Mouse (Mus musculus) limb, embryonic 11.5 days (tissue): ENCODE results near the gene Commd1. TPM values are rescaled to one million over a fixed set of nuclear protein-coding genes. Genes with fewer than 3 reads are reported as not detected.

Source experiments
- ATAC-seq: fragments of 200-750 bp; cut with Nextera tagmentation; 2 replicates; pipeline ENCODE4 v1.8.0; 2017; ENCODE audit warnings: low read depth; ENCODE audit not compliant: insufficient number of reproducible peaks, low FRiP score, low TSS enrichment
- DNase-seq: peaks from one replicate; pipeline ENCODE4 v3.0.0-alpha.2; 2015; ENCODE audit warnings: low spot score
- H3K27ac ChIP-seq: fragments of 300-500 bp; sonication (generic); replicated peaks from 2 replicates; pipeline ENCODE4 v1.5.1; 2014; ENCODE audit warnings: low read depth, mild to moderate bottlenecking, low read length
- H3K27me3 ChIP-seq: fragments of 300-500 bp; sonication (generic); 2 replicates; pipeline ENCODE4 v1.6.1; 2014; ENCODE audit warnings: mild to moderate bottlenecking, low read length, mixed read lengths; ENCODE audit not compliant: control insufficient read depth, insufficient read depth
- H3K36me3 ChIP-seq: fragments of 300-500 bp; sonication (generic); 2 replicates; pipeline ENCODE4 v1.6.1; 2014; ENCODE audit warnings: mild to moderate bottlenecking, low read length, moderate library complexity, mixed read lengths; ENCODE audit not compliant: control insufficient read depth, insufficient read depth
- H3K4me1 ChIP-seq: fragments of 300-500 bp; sonication (generic); 2 replicates; pipeline ENCODE4 v1.6.1; 2014; ENCODE audit warnings: low read length, mixed read lengths; ENCODE audit not compliant: control insufficient read depth, insufficient read depth
- H3K4me2 ChIP-seq: fragments of 300-500 bp; sonication (generic); 2 replicates; pipeline ENCODE4 v1.6.1; 2014; ENCODE audit warnings: low read depth, mild to moderate bottlenecking, moderate library complexity; ENCODE audit not compliant: severe bottlenecking
- H3K4me3 ChIP-seq: fragments of 300-500 bp; sonication (generic); 2 replicates; pipeline ENCODE4 v1.5.1; 2014; ENCODE audit warnings: low read depth, low read length
- H3K9ac ChIP-seq: fragments of 300-500 bp; sonication (generic); 2 replicates; pipeline ENCODE4 v1.6.1; 2014; ENCODE audit warnings: mild to moderate bottlenecking, low read length
- H3K9me3 ChIP-seq: fragments of 300-500 bp; sonication (generic); 2 replicates; pipeline ENCODE4 v1.6.1; 2016; ENCODE audit warnings: low read length; ENCODE audit not compliant: control insufficient read depth
- WGBS: fragments of 180-500 bp; shearing (Covaris S2); extraction: QIAGEN DNeasy Blood & Tissue Kit; methylation state at CpG from one replicate; pipeline ENCODE4 v1.1.7; 2014; 5-methylcytosine and 5-hydroxymethylcytosine counted together
- polyA plus RNA-seq: library from polyadenylated mRNA; unstranded; fragments of >200 nt; fragmentation: Nextera tagmentation; extraction: Ambion mirVana; gene quantifications from 2 replicates; pipeline ENCODE4 v1.2.1, GENCODE M21; 2014

The Commd1 gene
- polyA plus RNA-seq, 1 experiment from 2014 or later = 417 TPM

DNA sequence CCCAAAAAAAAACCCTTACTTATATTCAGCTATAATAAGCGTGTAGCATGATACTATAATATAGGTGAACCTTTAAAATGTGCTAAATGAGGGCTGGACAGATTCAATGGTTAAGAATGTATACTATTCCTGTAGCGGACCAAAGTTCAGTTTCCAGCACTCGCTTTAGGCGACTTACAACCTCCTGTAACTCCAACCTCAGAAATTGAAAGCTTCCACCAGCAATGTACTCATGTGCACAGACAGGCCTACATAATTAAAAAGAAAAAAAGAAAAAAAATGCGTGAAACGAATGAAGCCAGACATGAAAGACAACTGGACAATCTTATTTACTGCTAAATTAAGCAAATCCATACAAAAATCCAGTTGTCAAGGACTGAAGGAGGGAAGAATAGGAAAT lies 664 bp upstream of the Commd1 start:
- no peaks in the 10 kb centered on the region for H3K9me3 ChIP-seq
- H3K27me3 ChIP-seq = no peaks in the 10 kb centered on the region
- H3K9ac ChIP-seq = no peak overlapping the region
- no peaks in the 10 kb centered on the region for H3K36me3 ChIP-seq
- H3K4me1 ChIP-seq = peaks cover 6% of the 10 kb centered on the region
- H3K4me2 ChIP-seq = no peak overlapping the region
- WGBS = 77% methylated on average over 6 of the region's 6 CpGs
- no peak overlapping the region for H3K27ac ChIP-seq
- DNase-seq (no peak), ATAC-seq (no peak)
- H3K4me3 ChIP-seq = no peak overlapping the region

DNA sequence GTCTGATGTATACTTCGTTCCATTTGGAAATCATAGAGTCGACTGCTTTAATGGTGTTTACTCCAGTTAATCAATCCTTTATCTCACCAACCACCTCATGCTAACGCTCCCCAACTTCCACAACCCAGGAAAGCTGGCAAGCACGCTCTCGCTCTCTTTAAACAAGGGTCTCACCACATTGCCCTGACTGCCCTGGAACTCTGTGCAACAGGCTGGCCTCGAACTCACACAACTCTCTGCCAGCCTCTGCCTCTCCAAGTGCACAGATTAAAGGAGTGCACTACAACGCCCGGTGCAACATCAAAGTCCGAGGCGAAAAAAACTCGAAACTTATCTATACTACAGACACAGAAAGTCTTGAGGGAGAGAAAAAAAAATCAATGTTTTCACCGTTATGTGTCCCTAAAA lies 635 bp downstream of the Commd1 start:
- H3K4me1 ChIP-seq = peaks cover 6% of the 10 kb centered on the region
- ATAC-seq = peak; percentile 40; the same call in 1 of the 2 replicates

DNA sequence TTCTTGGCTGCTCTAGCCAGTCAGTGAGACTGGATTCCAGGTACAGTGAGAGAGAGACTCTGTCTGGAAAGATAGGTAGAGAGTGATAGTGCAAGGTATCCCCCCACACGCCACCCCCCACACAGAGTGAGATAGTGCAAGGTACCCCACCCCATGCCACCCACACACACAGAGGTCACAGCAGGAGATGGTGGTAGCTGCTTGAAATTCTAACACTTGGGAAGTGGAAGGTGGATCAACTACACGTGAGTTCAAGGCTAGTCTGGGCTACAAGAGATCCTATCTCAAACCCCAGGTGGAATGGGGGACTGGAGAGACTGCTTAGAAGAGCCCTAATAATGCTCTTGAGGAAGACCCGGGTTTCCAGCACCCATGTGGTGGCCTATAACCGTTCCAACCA lies 1.1 kb downstream of the Commd1 start:
- peak overlapping the region; percentile 61 for H3K4me2 ChIP-seq
- no peaks in the 10 kb centered on the region for H3K9me3 ChIP-seq
- no peak for ATAC-seq
- H3K4me3 ChIP-seq = peak overlapping the region; percentile 66
- 38% methylated on average over 4 of the region's 4 CpGs for WGBS
- 0 out of 2 replicates have a peak overlapping the region, but pooled peaks have one; percentile 22 for H3K9ac ChIP-seq
- no peaks in the 10 kb centered on the region for H3K27me3 ChIP-seq
- H3K27ac ChIP-seq = no peak overlapping the region
- DNase-seq = no peak
- H3K36me3 ChIP-seq = no peaks in the 10 kb centered on the region
- H3K4me1 ChIP-seq = peaks cover 6% of the 10 kb centered on the region

More for the DNA sequence above, 635 bp downstream of the Commd1 start:
- peak overlapping the region; percentile 66 for H3K4me3 ChIP-seq
- peak overlapping the region; percentile 92; the same call in 1 of the 2 replicates for H3K27ac ChIP-seq
- no peaks in the 10 kb centered on the region for H3K36me3 ChIP-seq
- H3K27me3 ChIP-seq = no peaks in the 10 kb centered on the region
- no peaks in the 10 kb centered on the region for H3K9me3 ChIP-seq
- peak overlapping the region; percentile 75 for H3K9ac ChIP-seq
- H3K4me2 ChIP-seq = peak overlapping the region; percentile 61
- WGBS = 4% methylated on average over 12 of the region's 12 CpGs
- DNase-seq = no peak

DNA sequence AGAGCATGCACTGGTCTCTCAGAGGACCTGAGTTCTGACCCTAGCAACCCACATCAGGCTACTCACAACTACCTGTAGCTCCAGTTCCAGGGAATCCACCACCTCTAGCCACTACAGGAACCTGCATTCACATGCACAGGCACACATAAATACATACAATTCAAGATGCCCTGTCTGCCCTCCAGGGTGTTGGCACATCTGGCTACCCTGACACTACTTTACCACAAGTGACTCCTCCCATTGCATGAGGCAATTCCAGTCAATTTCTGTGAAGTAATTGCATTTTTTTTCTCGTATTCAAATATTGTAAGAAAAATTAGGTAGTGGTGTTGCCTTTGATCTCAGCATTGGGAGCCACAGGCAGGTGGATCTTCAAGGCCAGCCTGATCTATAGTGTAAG lies 3.0 kb downstream of the Commd1 start:
- Histone ChIP-seq H3K9ac (no peak overlapping the region), H3K4me1 (peaks cover 6% of the 10 kb centered on the region), H3K36me3 (no peaks in the 10 kb centered on the region), H3K27me3 (no peaks in the 10 kb centered on the region), H3K4me2 (no peak overlapping the region), H3K27ac (no peak overlapping the region), H3K9me3 (no peaks in the 10 kb centered on the region), H3K4me3 (no peak overlapping the region)
- DNase-seq (no peak), ATAC-seq (no peak)
- WGBS = 93% methylated on average over 1 of the region's 1 CpGs

DNA sequence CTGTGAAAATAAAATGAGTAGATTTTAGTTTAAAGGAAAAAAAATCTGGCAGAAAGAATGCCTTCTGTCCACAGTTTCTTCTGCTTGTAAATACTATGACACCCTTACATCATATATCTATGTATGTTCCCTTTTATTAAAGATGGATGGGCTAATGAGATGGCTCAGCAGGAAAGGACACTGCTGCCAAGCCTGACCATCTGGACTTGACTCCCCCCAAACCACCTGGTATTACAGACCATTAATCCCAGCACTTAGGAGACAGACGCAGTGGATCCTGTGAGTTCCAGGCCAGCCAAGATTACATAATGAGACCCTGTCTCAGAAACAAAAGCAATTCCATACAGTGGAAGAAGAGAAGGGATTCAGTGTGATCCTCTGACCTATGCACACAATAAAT lies 3.5 kb downstream of the Commd1 start:
- Histone ChIP-seq H3K36me3 (0 out of 2 replicates have a peak, but pooled peaks cover 2% of the 10 kb centered on the region), H3K4me3 (no peak overlapping the region), H3K9me3 (no peaks in the 10 kb centered on the region), H3K27me3 (no peaks in the 10 kb centered on the region), H3K27ac (no peak overlapping the region), H3K4me2 (no peak overlapping the region), H3K4me1 (peaks cover 6% of the 10 kb centered on the region), H3K9ac (no peak overlapping the region)
- no peak for ATAC-seq
- DNase-seq = no peak
- WGBS = 78% methylated on average over 1 of the region's 1 CpGs

DNA sequence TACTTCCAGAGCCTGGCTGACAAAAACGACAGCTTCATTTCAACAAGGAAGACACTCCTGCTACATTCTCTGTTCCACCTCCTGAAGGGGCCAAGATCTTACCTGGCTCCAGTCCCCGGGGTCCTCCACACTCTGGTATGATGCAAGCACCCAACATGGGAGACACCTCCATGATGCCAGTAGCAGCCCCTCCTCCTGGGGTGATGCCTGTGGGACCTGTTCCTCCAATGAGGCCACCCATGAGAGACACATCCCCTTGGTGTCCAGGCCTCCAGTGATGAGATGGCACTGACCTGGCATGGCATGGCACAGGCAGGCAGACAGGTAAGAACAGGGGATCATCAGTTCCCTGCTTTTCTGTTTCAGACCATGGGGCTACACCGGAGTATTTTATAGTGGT lies 4.0 kb downstream of the Commd1 start:
- 0 out of 2 replicates have a peak, but pooled peaks cover 2% of the 10 kb centered on the region for H3K36me3 ChIP-seq
- ATAC-seq = no peak
- H3K9ac ChIP-seq = no peak overlapping the region
- DNase-seq = no peak
- no peaks in the 10 kb centered on the region for H3K27me3 ChIP-seq
- H3K4me3 ChIP-seq = no peak overlapping the region
- H3K4me2 ChIP-seq = no peak overlapping the region
- no peak overlapping the region for H3K27ac ChIP-seq
- no peaks in the 10 kb centered on the region for H3K9me3 ChIP-seq
- H3K4me1 ChIP-seq = peaks cover 6% of the 10 kb centered on the region
- 95% methylated on average over 3 of the region's 3 CpGs for WGBS

DNA sequence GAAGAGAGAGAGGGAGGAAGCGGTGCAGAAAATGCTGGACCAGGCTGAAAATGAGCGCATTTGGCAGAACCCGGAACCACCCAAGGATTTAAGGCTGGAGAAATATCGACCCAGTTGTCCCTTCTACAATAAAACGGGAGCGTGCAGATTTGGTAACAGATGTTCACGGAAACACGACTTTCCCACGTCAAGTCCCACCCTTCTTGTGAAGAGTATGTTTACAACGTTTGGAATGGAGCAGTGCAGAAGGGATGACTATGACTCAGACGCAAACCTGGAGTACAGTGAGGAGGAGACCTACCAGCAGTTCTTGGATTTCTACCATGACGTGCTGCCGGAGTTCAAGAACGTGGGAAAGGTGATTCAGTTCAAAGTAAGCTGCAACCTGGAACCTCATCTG lies 8.6 kb downstream of the Commd1 start:
- Histone ChIP-seq H3K9me3 (peaks cover 11% of the 10 kb centered on the region; the same call in 1 of the 2 replicates), H3K36me3 (0 out of 2 replicates have a peak, but pooled peaks cover 5% of the 10 kb centered on the region), H3K4me1 (no peaks in the 10 kb centered on the region), H3K27ac (no peak overlapping the region), H3K27me3 (no peaks in the 10 kb centered on the region), H3K9ac (peak overlapping the region; percentile 57), H3K4me3 (peak overlapping the region; percentile 46), H3K4me2 (peak overlapping the region; percentile 40)
- 50% methylated on average over 14 of the region's 14 CpGs for WGBS
- no peak for ATAC-seq
- no peak for DNase-seq

DNA sequence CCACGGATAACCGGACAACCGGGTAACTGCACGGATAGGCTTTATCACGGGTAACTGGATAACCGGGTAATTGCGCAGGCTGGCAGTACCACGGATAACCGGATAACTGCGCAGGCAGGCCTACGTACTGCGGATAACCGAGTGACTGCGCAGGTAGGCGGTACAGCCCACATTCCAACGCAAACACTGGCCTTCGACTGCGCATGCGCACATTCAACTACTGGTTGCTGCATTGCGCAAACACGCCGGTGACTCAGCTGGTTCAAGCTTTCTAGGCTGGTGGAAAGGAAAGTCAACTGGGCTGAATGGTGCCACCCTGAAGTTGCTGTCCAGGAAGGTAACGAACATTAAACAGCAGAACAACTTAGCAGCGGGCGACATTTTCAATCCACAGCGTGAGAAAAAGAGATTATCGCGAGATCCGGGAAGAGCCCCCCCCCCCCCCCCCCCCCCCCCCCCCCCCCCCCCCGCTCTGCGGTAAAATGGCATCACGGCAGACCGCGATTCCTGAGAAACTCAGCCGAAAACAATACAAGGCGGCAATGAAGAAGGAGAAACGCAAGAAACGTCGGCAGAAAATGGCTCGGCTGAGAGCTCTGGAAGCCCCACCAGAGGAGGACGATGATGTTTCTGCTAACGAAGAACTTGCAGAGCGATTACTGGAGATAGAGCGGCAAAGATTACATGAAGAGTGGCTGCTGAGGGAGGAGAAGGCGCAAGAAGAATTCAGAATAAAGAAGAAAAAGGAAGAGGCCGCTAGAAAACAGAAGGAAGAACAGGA lies 9.2 kb downstream of the Commd1 start:
- ATAC-seq (peak; percentile 53; the same call in 1 of the 2 replicates), DNase-seq (peak; percentile 80)
- no peaks in the 10 kb centered on the region for H3K27me3 ChIP-seq
- H3K27ac ChIP-seq = no peak overlapping the region
- peak overlapping the region; percentile 76 for H3K4me2 ChIP-seq
- no peaks in the 10 kb centered on the region for H3K4me1 ChIP-seq
- WGBS = 54% methylated on average over 45 of the region's 46 CpGs
- H3K9ac ChIP-seq = peak overlapping the region; percentile 57
- H3K9me3 ChIP-seq = peaks cover 11% of the 10 kb centered on the region; the same call in 1 of the 2 replicates
- peak overlapping the region; percentile 59 for H3K4me3 ChIP-seq
- 0 out of 2 replicates have a peak, but pooled peaks cover 5% of the 10 kb centered on the region for H3K36me3 ChIP-seq
